Mouse (Mus musculus): Measurements from ENCODE around the gene Arpc1a. TPM values are rescaled to one million over a fixed set of nuclear protein-coding genes. Genes with fewer than 3 reads are reported as not detected.
A peak's percentile ranks its signal among the peaks of the same experiment; 100 is the strongest.
"Not testable (repeated sequence)": the region's sequence is repeated elsewhere in the genome, so short reads cannot be mapped to it uniquely, and the experiment has no call there.

Gene Arpc1a
- total and polyA plus RNA-seq, 2 experiments from 2014 or later, result 157 to 220 TPM

DNA sequence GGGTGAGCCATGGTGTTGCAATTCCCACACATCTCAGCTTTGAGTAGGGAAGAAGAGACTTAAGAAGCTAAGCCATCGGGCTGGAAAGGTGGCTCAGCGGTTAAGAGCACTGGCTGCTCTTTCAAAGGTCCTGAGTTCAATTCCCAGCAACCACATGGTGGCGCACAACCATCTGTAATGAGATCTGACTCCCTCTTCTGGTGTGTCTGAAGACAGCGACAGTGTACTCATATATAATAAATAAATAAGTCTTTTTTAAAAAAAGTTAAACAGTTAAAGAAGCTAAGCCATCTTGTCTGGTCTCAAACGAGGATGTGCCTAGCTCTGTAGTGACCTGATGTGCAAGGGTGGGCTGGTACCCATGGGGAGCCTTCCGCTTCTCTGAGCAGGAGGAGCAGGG, 49.6 kb downstream of the Arpc1a start:
- not testable (repeated sequence) for H3K4me1 ChIP-seq (ENCODE audit: insufficient read depth, low read length); DNase-seq (ENCODE audit: low spot score); ATAC-seq; H3K9me3 ChIP-seq (ENCODE audit: low read length); H3K4me3 ChIP-seq (ENCODE audit: low read length); H3K27ac ChIP-seq; H3K9ac ChIP-seq (replicated peaks; ENCODE audit: low read length); H3K4me2 ChIP-seq (ENCODE audit: low read depth, low read length); H3K27me3 ChIP-seq (ENCODE audit: insufficient read depth, low read length)
- TF ChIP-seq CTCF (IDR thresholded peaks at IDR 0.05; ENCODE audit: low read depth), result 0 out of 2 replicates have a peak, but pooled peaks have one; percentile 8
- H3K36me3 ChIP-seq (ENCODE audit: insufficient read depth, low read length), result peaks cover 60% of the 10 kb centered on the region
- 85% methylated on average over 6 of the region's 6 CpGs for WGBS

DNA sequence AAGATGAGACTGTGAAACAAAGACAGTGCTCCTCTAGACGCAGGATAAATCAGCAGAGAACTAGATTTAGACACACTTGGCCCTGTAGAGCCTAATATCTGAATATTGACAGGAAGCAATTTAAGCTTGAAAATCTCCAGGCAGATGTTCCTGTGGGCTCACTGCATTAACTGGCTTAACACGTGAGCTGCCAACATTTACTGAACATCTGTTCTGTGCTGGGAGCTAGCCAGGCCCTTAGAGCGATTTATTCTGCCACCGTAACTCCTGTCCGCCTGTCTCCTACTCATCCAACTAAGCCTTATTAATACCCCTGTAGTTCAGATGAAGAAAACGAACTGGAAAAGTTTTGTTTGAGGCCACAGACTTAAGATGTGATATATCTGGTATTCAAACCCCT, 55.2 kb downstream of the Arpc1a start:
- peaks cover 18% of the 10 kb centered on the region for H3K4me1 ChIP-seq (ENCODE audit: insufficient read depth, low read length)
- no peaks in the 10 kb centered on the region for H3K27me3 ChIP-seq (ENCODE audit: insufficient read depth, low read length)
- H3K36me3 ChIP-seq (ENCODE audit: insufficient read depth, low read length), result peaks cover 31% of the 10 kb centered on the region
- no peaks in the 10 kb centered on the region for H3K9me3 ChIP-seq (ENCODE audit: low read length)
- TF ChIP-seq CTCF (IDR thresholded peaks at IDR 0.05; ENCODE audit: low read depth), result no peak
- peak overlapping the region; percentile 95; the same call in 1 of the 2 replicates for H3K27ac ChIP-seq
- H3K4me3 ChIP-seq (ENCODE audit: low read length), result peak overlapping the region; percentile 99
- peak overlapping the region; percentile 86 for H3K9ac ChIP-seq (replicated peaks; ENCODE audit: low read length)
- peak overlapping the region; percentile 97 for H3K4me2 ChIP-seq (ENCODE audit: low read depth, low read length)
- peak; percentile 43 for DNase-seq (ENCODE audit: low spot score)
- WGBS, result 11% methylated on average over 6 of the region's 6 CpGs
- ATAC-seq, result no peak

DNA sequence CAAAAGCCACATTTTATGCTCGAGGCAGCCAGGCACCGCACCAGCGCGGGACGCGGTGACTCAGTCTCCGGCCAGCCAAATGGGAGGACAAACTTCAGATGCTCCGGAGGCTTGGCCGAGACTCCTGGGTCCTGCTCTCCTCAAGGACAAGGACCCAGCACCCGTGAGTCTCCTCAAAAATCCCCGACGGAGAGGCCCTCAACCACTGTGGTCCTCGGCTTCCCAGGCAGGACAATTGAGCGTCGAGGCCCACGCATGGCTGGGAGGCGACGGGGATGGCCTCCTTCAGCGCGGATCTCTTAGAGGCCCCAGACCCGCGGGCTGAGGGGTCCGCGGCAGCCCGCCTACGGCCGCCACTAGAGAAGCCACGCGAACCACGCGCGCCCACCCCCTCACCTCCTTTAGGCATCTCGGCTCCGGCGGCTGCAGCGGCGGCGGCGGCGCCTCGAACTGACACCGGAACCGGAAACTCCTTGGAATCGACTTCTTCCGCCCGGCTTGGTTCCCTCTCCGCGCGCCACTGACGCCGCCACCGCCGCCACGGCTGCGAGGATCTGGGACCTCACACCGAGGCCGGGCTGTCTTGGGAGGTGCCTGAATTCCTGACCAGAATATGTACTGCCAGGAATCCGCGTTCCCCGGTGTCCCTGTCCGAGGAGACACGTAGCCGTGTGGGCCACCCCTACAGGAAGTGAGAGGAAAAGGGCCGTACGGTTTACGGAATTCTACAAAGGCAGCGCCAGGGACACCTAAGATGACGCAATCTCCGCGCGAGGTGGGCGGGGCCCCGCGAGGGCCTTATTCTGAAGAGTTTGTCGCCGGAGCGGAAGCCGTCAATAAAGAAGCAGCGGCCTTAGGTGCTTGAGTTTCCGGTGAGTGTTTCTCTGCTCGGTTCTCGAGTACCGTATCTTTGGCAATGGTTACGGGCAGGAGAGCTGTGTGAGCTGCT, 56.2 kb downstream of the Arpc1a start, which contains the start of the genes Pdap1 and Bud31:
Gene Pdap1, minus strand, starts transcription at position 668 of the 949 bp plus-strand sequence.
Gene Bud31, plus strand, starts transcription at position 792 of the 949 bp plus-strand sequence.
- Histone ChIP-seq H3K27me3 (ENCODE audit: insufficient read depth, low read length) (no peaks in the 10 kb centered on the region), H3K4me1 (ENCODE audit: insufficient read depth, low read length) (peaks cover 18% of the 10 kb centered on the region), H3K4me3 (ENCODE audit: low read length) (peak within 1 kb of the TSS; percentile 99), H3K9me3 (ENCODE audit: low read length) (no peaks in the 10 kb centered on the region), H3K36me3 (ENCODE audit: insufficient read depth, low read length) (peaks cover 26% of the 10 kb centered on the region), H3K27ac (peak within 1 kb of the TSS; percentile 95), H3K4me2 (ENCODE audit: low read depth, low read length) (peak within 1 kb of the TSS; percentile 97), H3K9ac (replicated peaks; ENCODE audit: low read length) (peak within 1 kb of the TSS; percentile 86)
- WGBS, result under 1% methylated on average over 82 of the region's 84 CpGs
- ATAC-seq (peak; percentile 95), DNase-seq (ENCODE audit: low spot score) (peak; percentile 97)
- TF ChIP-seq CTCF (IDR thresholded peaks at IDR 0.05; ENCODE audit: low read depth), result peak; percentile 32

DNA sequence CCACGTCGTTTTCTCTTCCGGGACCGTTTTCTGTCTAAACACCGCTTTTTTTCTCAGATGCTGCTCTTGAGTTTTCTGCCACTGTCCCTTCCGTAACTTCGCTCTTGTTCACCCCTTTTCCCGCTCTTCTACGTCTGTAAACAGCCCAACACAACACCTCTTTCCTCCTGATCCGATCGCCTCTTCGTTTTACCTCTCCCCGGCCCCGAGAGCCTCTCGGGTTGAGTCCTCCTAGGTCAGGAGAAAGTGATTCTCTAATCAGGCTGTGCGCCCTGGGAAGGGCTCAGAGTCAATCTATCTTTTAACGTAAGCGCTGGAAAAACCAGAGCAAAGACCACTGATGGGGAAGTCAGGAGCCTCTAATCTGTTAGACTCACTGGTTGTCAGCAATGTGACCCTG, 57.0 kb downstream of the Arpc1a start:
- no peak for DNase-seq (ENCODE audit: low spot score)

DNA sequence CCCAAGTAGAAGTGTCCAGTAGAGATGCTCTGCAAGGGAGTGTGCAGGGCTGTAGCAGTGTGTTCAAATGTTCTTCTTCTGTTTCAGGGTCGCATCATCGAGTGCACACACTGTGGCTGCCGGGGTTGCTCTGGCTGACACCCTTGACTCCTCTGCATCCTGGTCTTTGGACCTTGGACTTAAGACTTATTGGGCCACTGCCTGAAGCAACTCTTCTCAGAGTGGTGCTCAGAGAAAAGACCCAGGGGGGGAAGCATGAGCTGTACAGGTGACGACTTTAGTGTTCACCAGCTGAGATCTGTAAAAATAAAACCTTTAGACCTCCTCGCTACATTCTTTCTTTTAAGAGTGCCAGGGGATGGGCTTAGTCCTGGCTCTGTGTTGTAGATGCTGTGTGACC, 64.1 kb downstream of the Arpc1a start:
- Histone ChIP-seq H3K4me2 (ENCODE audit: low read depth, low read length) (no peak overlapping the region), H3K27me3 (ENCODE audit: insufficient read depth, low read length) (no peaks in the 10 kb centered on the region), H3K27ac (no peak overlapping the region), H3K36me3 (ENCODE audit: insufficient read depth, low read length) (peaks cover 75% of the 10 kb centered on the region), H3K4me3 (ENCODE audit: low read length) (no peak overlapping the region), H3K9me3 (ENCODE audit: low read length) (no peaks in the 10 kb centered on the region), H3K4me1 (ENCODE audit: insufficient read depth, low read length) (no peaks in the 10 kb centered on the region), H3K9ac (replicated peaks; ENCODE audit: low read length) (no peak overlapping the region)
- WGBS, result 88% methylated on average over 5 of the region's 5 CpGs
- no peak for TF ChIP-seq CTCF (IDR thresholded peaks at IDR 0.05; ENCODE audit: low read depth)
- ATAC-seq, result no peak
- DNase-seq (ENCODE audit: low spot score), result no peak

More for the DNA sequence above, 57.0 kb downstream of the Arpc1a start:
- H3K27me3 ChIP-seq (ENCODE audit: insufficient read depth, low read length), result no peaks in the 10 kb centered on the region
- under 1% methylated on average over 18 of the region's 18 CpGs for WGBS
- no peak for TF ChIP-seq CTCF (IDR thresholded peaks at IDR 0.05; ENCODE audit: low read depth)
- H3K4me2 ChIP-seq (ENCODE audit: low read depth, low read length), result peak overlapping the region; percentile 97
- no peak for ATAC-seq
- H3K4me1 ChIP-seq (ENCODE audit: insufficient read depth, low read length), result peaks cover 18% of the 10 kb centered on the region
- H3K36me3 ChIP-seq (ENCODE audit: insufficient read depth, low read length), result peaks cover 28% of the 10 kb centered on the region
- peak overlapping the region; percentile 99 for H3K4me3 ChIP-seq (ENCODE audit: low read length)
- peak overlapping the region; percentile 86 for H3K9ac ChIP-seq (replicated peaks; ENCODE audit: low read length)
- no peaks in the 10 kb centered on the region for H3K9me3 ChIP-seq (ENCODE audit: low read length)
- H3K27ac ChIP-seq, result peak overlapping the region; percentile 95

DNA sequence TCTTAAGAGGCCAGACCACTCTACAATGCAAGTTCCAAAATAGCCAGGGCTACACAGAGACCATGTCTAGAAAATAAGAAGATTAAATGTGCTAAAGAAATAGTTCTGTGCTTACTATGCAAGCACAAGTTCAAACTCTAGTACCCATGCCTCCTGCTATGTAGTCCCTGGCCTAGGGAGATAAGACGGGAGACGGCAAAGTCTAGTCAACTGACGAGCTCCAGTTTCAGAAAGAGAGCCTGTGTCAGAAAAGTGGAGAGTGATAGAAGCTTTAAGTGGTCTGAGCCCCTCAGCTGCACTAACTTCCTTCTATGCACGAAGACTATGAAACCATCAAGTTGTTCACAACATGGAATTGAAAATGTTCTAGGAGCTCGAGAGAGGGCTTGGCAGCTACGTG, 65.7 kb downstream of the Arpc1a start:
- H3K36me3 ChIP-seq (ENCODE audit: insufficient read depth, low read length), result peaks cover 70% of the 10 kb centered on the region
- 92% methylated on average over 6 of the region's 6 CpGs for WGBS
- no peak for TF ChIP-seq CTCF (IDR thresholded peaks at IDR 0.05; ENCODE audit: low read depth)

More for the DNA sequence above, 65.7 kb downstream of the Arpc1a start:
- H3K9ac ChIP-seq (replicated peaks; ENCODE audit: low read length), result no peak overlapping the region
- H3K27me3 ChIP-seq (ENCODE audit: insufficient read depth, low read length), result no peaks in the 10 kb centered on the region
- no peaks in the 10 kb centered on the region for H3K9me3 ChIP-seq (ENCODE audit: low read length)
- H3K4me1 ChIP-seq (ENCODE audit: insufficient read depth, low read length), result no peaks in the 10 kb centered on the region
- no peak overlapping the region for H3K4me2 ChIP-seq (ENCODE audit: low read depth, low read length)
- DNase-seq (ENCODE audit: low spot score) (no peak), ATAC-seq (no peak)
- no peak overlapping the region for H3K4me3 ChIP-seq (ENCODE audit: low read length)
- H3K27ac ChIP-seq, result no peak overlapping the region

Data from hindbrain, postnatal 0 days (tissue).